Mouse (Mus musculus) CH12.LX (cell line): Measurements from ENCODE around the gene Olfr693.
A peak's percentile ranks its signal among the peaks of the same experiment; 100 is the strongest.

ENCODE experiments used
- CTCF ChIP-seq, 2 experiments: IDR thresholded peaks in 1 of 2; conservative IDR thresholded peaks in 1 of 2; 2 replicates each; pipeline ENCODE4 v1.5.1; 2011 to 2012; ENCODE audit warnings: low read depth in 2 of 2, low read length in 2 of 2, improper control_type of control experiment in 1 of 2, inconsistent platforms in 1 of 2, mild to moderate bottlenecking in 1 of 2, moderate library complexity in 1 of 2
- POLR2A ChIP-seq: IDR thresholded peaks from 2 replicates; pipeline ENCODE4 v1.6.1; 2011; ENCODE audit warnings: low read depth, mild to moderate bottlenecking, improper control_type of control experiment, low read length
- POLR2AphosphoS2 ChIP-seq: IDR thresholded peaks from 2 replicates; pipeline ENCODE4 v1.6.1; 2011; ENCODE audit warnings: low read depth, low read length, improper control_type of control experiment
- SIN3A ChIP-seq: IDR thresholded peaks from 2 replicates; pipeline ENCODE4 v1.6.1; 2012; ENCODE audit warnings: low read length, improper control_type of control experiment, inconsistent platforms
- ZC3H11A ChIP-seq: IDR thresholded peaks from 2 replicates; pipeline ENCODE4 v1.6.1; 2012; ENCODE audit warnings: low read depth, mild to moderate bottlenecking, inconsistent platforms, low read length, improper control_type of control experiment

DNA sequence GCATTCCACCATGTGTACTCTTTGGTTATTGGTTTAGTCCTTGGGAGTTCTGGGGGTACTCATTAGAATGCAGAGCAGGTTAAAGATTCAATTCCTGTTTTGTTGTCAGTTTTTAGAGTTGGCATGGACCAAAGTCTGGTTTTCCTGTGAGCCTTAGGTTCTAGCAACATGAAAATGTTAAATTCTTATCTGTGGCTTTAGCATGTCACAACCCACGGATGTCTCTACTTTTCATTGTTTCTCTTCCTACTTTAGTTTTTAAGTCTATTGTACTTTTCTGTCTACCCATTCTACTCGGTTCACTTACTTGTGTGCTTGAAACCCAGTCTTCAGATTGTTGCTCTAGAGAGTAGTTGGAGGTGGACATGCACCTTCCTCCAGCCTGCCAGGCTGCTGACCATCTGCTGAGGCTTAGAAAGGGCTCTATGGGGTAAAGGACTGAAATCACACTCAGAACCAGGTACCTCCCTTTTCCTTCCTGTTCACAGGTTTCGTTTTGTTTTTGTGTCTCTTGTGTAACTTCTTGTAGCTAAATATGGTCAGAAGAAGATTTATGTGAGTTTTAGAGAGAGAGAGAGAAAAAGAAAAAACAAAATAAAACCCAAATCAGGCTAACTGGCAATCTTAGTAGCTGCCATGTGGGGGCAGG, 36.0 kb downstream of the Olfr693 start:
- TF ChIP-seq SIN3A (no peak), POLR2A (peak; percentile 61), CTCF (conservative IDR thresholded peaks at IDR 0.05 in 1 of 2, IDR thresholded peaks at IDR 0.05 in 1 of 2; ENCODE audit: low read depth in 2 of 2, low read length in 2 of 2) (no peak; a peak in 1 of 4 replicates), ZC3H11A (no peak), POLR2AphosphoS2 (no peak)
